Mouse (Mus musculus) hindbrain, embryonic 13.5 days (tissue): Measurements from ENCODE around the gene Fto. TPM values are rescaled to one million over a fixed set of nuclear protein-coding genes. Genes with fewer than 3 reads are reported as not detected.

Source experiments
- ATAC-seq: fragments of 200-750 bp; cut with Nextera tagmentation; 2 replicates; pipeline ENCODE4 v1.8.0; 2017; ENCODE audit warnings: moderate TSS enrichment; ENCODE audit not compliant: low FRiP score
- H3K27ac ChIP-seq: fragments of 300-500 bp; sonication (generic); 2 replicates; pipeline ENCODE4 v1.5.1; 2015; ENCODE audit warnings: inconsistent platforms, mild to moderate bottlenecking, moderate library complexity
- H3K27me3 ChIP-seq: fragments of 300-500 bp; sonication (generic); 2 replicates; pipeline ENCODE4 v1.6.1; 2015; ENCODE audit warnings: mild to moderate bottlenecking, inconsistent platforms
- H3K36me3 ChIP-seq: fragments of 300-500 bp; sonication (generic); 2 replicates; pipeline ENCODE4 v1.6.1; 2015; ENCODE audit warnings: mild to moderate bottlenecking, inconsistent platforms
- H3K4me1 ChIP-seq: fragments of 300-500 bp; sonication (generic); replicated peaks from 2 replicates; pipeline ENCODE4 v1.6.1; 2015; ENCODE audit warnings: inconsistent platforms
- H3K4me2 ChIP-seq: fragments of 300-500 bp; sonication (generic); 2 replicates; pipeline ENCODE4 v1.6.1; 2015; ENCODE audit warnings: inconsistent platforms, mild to moderate bottlenecking, moderate library complexity
- H3K4me3 ChIP-seq: fragments of 300-500 bp; sonication (generic); 2 replicates; pipeline ENCODE4 v1.5.1; 2015; ENCODE audit warnings: mild to moderate bottlenecking, inconsistent platforms
- H3K9ac ChIP-seq: fragments of 300-500 bp; sonication (generic); 2 replicates; pipeline ENCODE4 v1.6.1; 2015; ENCODE audit warnings: mild to moderate bottlenecking, inconsistent platforms
- H3K9me3 ChIP-seq: fragments of 300-500 bp; sonication (generic); 2 replicates; pipeline ENCODE4 v1.6.1; 2016; ENCODE audit warnings: inconsistent platforms
- WGBS: fragments of 180-500 bp; shearing (Covaris S2); methylation state at CpG from one replicate; pipeline ENCODE4 v1.1.7; 2015; 5-methylcytosine and 5-hydroxymethylcytosine counted together
- polyA plus RNA-seq: library from polyadenylated mRNA; unstranded; fragments of >200 nt; fragmentation: Nextera tagmentation; extraction: Ambion mirVana; gene quantifications from 2 replicates; pipeline ENCODE4 v1.2.1, GENCODE M21; 2015

Gene Fto
- 126 and 131 TPM in 2 replicates for polyA plus RNA-seq

- peaks cover 39% of the 10 kb centered on the region for H3K4me1 ChIP-seq
- H3K27ac ChIP-seq, result peak within 1 kb of the TSS; percentile 88
- H3K9me3 ChIP-seq, result no peaks in the 10 kb centered on the region
- H3K4me3 ChIP-seq, result peak within 1 kb of the TSS; percentile 71
- ATAC-seq, result peak; percentile 100
- WGBS, result under 1% methylated on average over 59 of the region's 59 CpGs
- H3K27me3 ChIP-seq, result no peaks in the 10 kb centered on the region
- no peaks in the 10 kb centered on the region for H3K36me3 ChIP-seq
- peak within 1 kb of the TSS; percentile 83 for H3K9ac ChIP-seq
- peak within 1 kb of the TSS; percentile 88 for H3K4me2 ChIP-seq
Observed at GRCm38 (mm10) chr8:91312835-91313832, at the start of gene Fto, which contains the start of gene Rpgrip1l. Gene Fto, plus strand, starts transcription at chr8:91313525. Gene Rpgrip1l, minus strand, starts transcription at chr8:91313262.

- 83% methylated on average over 3 of the region's 3 CpGs for WGBS
Observed at GRCm38 (mm10) chr8:91263939-91264338, 49.4 kb upstream of the Fto start.

GRCm38 (mm10) chr8:91264564-91264963 is 48.8 kb upstream of the Fto start:
- peaks cover 17% of the 10 kb centered on the region for H3K36me3 ChIP-seq
- H3K9me3 ChIP-seq, result no peaks in the 10 kb centered on the region
- ATAC-seq, result no peak

More at GRCm38 (mm10) chr8:91263939-91264338, 49.4 kb upstream of the Fto start:
- no peak overlapping the region for H3K4me2 ChIP-seq
- H3K4me1 ChIP-seq, result no peaks in the 10 kb centered on the region
- no peaks in the 10 kb centered on the region for H3K27me3 ChIP-seq
- no peak overlapping the region for H3K9ac ChIP-seq
- peaks cover 16% of the 10 kb centered on the region for H3K36me3 ChIP-seq
- no peak for ATAC-seq
- H3K9me3 ChIP-seq, result no peaks in the 10 kb centered on the region
- H3K27ac ChIP-seq, result no peak overlapping the region
- no peak overlapping the region for H3K4me3 ChIP-seq

GRCm38 (mm10) chr8:91269374-91269958 is 43.9 kb upstream of the Fto start:
- H3K9me3 ChIP-seq, result no peaks in the 10 kb centered on the region
- peaks cover 27% of the 10 kb centered on the region for H3K36me3 ChIP-seq
- H3K9ac ChIP-seq, result no peak overlapping the region
- 87% methylated on average over 2 of the region's 2 CpGs for WGBS
- no peak overlapping the region for H3K4me2 ChIP-seq
- H3K27ac ChIP-seq, result no peak overlapping the region
- H3K4me3 ChIP-seq, result no peak overlapping the region
- no peak for ATAC-seq
- no peaks in the 10 kb centered on the region for H3K4me1 ChIP-seq
- H3K27me3 ChIP-seq, result no peaks in the 10 kb centered on the region

More at GRCm38 (mm10) chr8:91264564-91264963, 48.8 kb upstream of the Fto start:
- H3K4me1 ChIP-seq, result no peaks in the 10 kb centered on the region
- no peak overlapping the region for H3K4me3 ChIP-seq
- H3K9ac ChIP-seq, result no peak overlapping the region
- H3K27me3 ChIP-seq, result no peaks in the 10 kb centered on the region
- no peak overlapping the region for H3K27ac ChIP-seq
- no peak overlapping the region for H3K4me2 ChIP-seq

GRCm38 (mm10) chr8:91273493-91273892 is 39.8 kb upstream of the Fto start:
- no peaks in the 10 kb centered on the region for H3K9me3 ChIP-seq
- H3K4me2 ChIP-seq, result no peak overlapping the region
- no peaks in the 10 kb centered on the region for H3K27me3 ChIP-seq
- 93% methylated on average over 5 of the region's 5 CpGs for WGBS
- H3K36me3 ChIP-seq, result peaks cover 19% of the 10 kb centered on the region
- no peak for ATAC-seq
- no peak overlapping the region for H3K27ac ChIP-seq
- H3K4me1 ChIP-seq, result no peaks in the 10 kb centered on the region
- no peak overlapping the region for H3K4me3 ChIP-seq
- no peak overlapping the region for H3K9ac ChIP-seq

GRCm38 (mm10) chr8:91276337-91276736 is 37.0 kb upstream of the Fto start:
- Histone ChIP-seq H3K9me3 (no peaks in the 10 kb centered on the region), H3K36me3 (peaks cover 17% of the 10 kb centered on the region), H3K4me3 (no peak overlapping the region), H3K9ac (no peak overlapping the region), H3K4me1 (no peaks in the 10 kb centered on the region), H3K27me3 (no peaks in the 10 kb centered on the region), H3K27ac (no peak overlapping the region), H3K4me2 (no peak overlapping the region)
- 95% methylated on average over 2 of the region's 2 CpGs for WGBS
- ATAC-seq, result no peak

- Histone ChIP-seq H3K9me3 (no peaks in the 10 kb centered on the region), H3K9ac (no peak overlapping the region), H3K4me2 (no peak overlapping the region), H3K27ac (no peak overlapping the region), H3K36me3 (peaks cover 8% of the 10 kb centered on the region), H3K27me3 (no peaks in the 10 kb centered on the region), H3K4me3 (no peak overlapping the region), H3K4me1 (no peaks in the 10 kb centered on the region)
- 76% methylated on average over 5 of the region's 5 CpGs for WGBS
- ATAC-seq, result no peak
Observed at GRCm38 (mm10) chr8:91278060-91278459, 35.3 kb upstream of the Fto start.

- Histone ChIP-seq H3K4me3 (no peak overlapping the region), H3K4me2 (no peak overlapping the region), H3K27me3 (no peaks in the 10 kb centered on the region), H3K9ac (no peak overlapping the region), H3K27ac (no peak overlapping the region), H3K36me3 (peaks cover 3% of the 10 kb centered on the region; the same call in 1 of the 2 replicates), H3K9me3 (no peaks in the 10 kb centered on the region), H3K4me1 (no peaks in the 10 kb centered on the region)
- WGBS, result 90% methylated on average over 11 of the region's 11 CpGs
- ATAC-seq, result no peak
Observed at GRCm38 (mm10) chr8:91280467-91281212, 32.7 kb upstream of the Fto start.

GRCm38 (mm10) chr8:91281545-91281944 is 31.8 kb upstream of the Fto start:
- H3K27ac ChIP-seq, result no peak overlapping the region
- H3K4me3 ChIP-seq, result no peak overlapping the region
- no peaks in the 10 kb centered on the region for H3K27me3 ChIP-seq
- H3K9me3 ChIP-seq, result no peaks in the 10 kb centered on the region
- ATAC-seq, result no peak
- no peak overlapping the region for H3K9ac ChIP-seq
- 89% methylated on average over 8 of the region's 8 CpGs for WGBS
- H3K4me1 ChIP-seq, result no peaks in the 10 kb centered on the region
- no peaks in the 10 kb centered on the region for H3K36me3 ChIP-seq
- no peak overlapping the region for H3K4me2 ChIP-seq

- no peak for ATAC-seq
- Histone ChIP-seq H3K27me3 (no peaks in the 10 kb centered on the region), H3K4me3 (no peak overlapping the region), H3K36me3 (peaks cover 5% of the 10 kb centered on the region), H3K9ac (no peak overlapping the region), H3K4me2 (no peak overlapping the region), H3K9me3 (no peaks in the 10 kb centered on the region), H3K4me1 (no peaks in the 10 kb centered on the region), H3K27ac (no peak overlapping the region)
- WGBS, result 77% methylated on average over 5 of the region's 5 CpGs
Observed at GRCm38 (mm10) chr8:91282655-91283054, 30.7 kb upstream of the Fto start.

- WGBS, result 96% methylated on average over 1 of the region's 1 CpGs
- H3K27ac ChIP-seq, result no peak overlapping the region
- H3K27me3 ChIP-seq, result no peaks in the 10 kb centered on the region
- H3K4me3 ChIP-seq, result no peak overlapping the region
- H3K4me2 ChIP-seq, result no peak overlapping the region
- peaks cover 5% of the 10 kb centered on the region for H3K36me3 ChIP-seq
- H3K9me3 ChIP-seq, result no peaks in the 10 kb centered on the region
- H3K4me1 ChIP-seq, result no peaks in the 10 kb centered on the region
- H3K9ac ChIP-seq, result no peak overlapping the region
- no peak for ATAC-seq
Observed at GRCm38 (mm10) chr8:91283815-91284214, 29.5 kb upstream of the Fto start.

GRCm38 (mm10) chr8:91286237-91286636 is 27.1 kb upstream of the Fto start:
- Histone ChIP-seq H3K36me3 (peaks cover 5% of the 10 kb centered on the region), H3K9me3 (no peaks in the 10 kb centered on the region), H3K4me2 (no peak overlapping the region), H3K4me3 (no peak overlapping the region), H3K4me1 (no peaks in the 10 kb centered on the region), H3K27me3 (no peaks in the 10 kb centered on the region), H3K9ac (no peak overlapping the region), H3K27ac (no peak overlapping the region)
- ATAC-seq, result no peak
- WGBS, result 77% methylated on average over 8 of the region's 8 CpGs
